Mouse (Mus musculus) T-cell, adult 2 months (primary cell): ENCODE data around the gene Cdca5.
"Not testable (repeated sequence)": the region's sequence is repeated elsewhere in the genome, so short reads cannot be mapped to it uniquely, and the experiment has no call there.

ENCODE experiments used
- DNase-seq: peaks from one replicate; pipeline ENCODE4 v3.0.0; 2022; ENCODE audit warnings: low spot score

Cdca5 gene

DNA sequence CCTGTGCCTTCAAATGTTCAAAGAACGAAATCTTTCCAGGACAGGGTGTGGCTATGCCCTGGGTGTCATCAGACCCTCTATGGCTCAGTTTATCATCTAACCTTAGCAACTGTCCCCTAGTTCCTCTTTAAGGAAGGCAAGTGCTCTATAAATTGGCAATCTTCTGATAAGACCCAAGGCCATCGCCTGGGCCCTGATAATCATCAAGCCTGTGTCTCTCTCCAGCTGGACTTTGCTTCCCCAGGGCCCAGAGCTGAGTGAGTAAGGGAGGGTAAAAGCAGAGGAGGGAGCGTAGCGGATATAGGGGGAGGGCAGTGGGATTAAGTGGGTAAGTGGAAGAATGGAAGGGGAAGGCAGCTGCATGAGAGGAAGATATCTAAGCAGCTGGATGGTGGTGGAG is 19.7 kb downstream of the Cdca5 start:
- no peak for DNase-seq

DNA sequence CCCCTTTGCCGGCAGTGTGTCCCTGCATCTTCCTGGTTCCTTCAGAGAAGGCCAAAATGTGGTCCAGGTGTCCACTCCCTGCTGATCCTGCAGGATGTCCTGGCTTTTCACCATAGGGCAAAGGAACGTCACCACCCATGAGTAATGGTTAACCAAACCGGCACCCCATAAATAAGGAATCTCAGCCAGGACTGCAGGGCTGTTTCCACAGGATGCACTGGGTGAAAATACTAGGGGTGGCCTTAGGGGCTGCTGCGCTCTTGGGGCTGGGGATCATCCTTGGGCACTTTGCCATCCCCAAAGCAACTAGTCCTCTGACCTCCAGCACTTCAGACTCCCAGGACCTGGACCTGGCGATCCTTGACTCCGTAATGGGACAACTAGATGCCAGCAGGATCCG is 20.8 kb downstream of the Cdca5 start, which contains the start of gene Naaladl1:
Gene Naaladl1 (plus strand): TSS at position 197 of the 400 bp plus-strand sequence.
- DNase-seq = no peak

DNA sequence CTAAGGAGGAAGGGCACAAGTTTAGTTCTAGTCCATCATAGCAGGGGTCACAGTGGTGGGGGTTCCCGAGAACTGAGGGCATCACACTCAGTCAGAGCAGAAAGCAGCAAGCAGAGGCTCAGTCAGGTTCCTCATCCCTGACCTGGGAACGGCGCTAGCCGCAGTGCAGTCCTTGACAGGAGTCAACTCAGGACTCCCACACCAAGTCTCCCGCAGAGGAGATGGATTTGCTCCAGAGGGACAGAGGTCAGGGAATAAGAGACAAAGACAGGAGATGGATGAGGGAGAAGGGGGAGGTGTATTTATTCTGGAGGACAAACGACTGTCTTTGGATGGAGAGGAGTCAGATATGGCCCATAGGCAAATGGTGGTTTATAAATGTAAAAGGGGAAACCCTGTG is 28.3 kb downstream of the Cdca5 start:
- DNase-seq = no peak

GRCm38 (mm10) chr19:6116113-6116850 is 31.5 kb downstream of the Cdca5 start:
- DNase-seq = no peak

DNA sequence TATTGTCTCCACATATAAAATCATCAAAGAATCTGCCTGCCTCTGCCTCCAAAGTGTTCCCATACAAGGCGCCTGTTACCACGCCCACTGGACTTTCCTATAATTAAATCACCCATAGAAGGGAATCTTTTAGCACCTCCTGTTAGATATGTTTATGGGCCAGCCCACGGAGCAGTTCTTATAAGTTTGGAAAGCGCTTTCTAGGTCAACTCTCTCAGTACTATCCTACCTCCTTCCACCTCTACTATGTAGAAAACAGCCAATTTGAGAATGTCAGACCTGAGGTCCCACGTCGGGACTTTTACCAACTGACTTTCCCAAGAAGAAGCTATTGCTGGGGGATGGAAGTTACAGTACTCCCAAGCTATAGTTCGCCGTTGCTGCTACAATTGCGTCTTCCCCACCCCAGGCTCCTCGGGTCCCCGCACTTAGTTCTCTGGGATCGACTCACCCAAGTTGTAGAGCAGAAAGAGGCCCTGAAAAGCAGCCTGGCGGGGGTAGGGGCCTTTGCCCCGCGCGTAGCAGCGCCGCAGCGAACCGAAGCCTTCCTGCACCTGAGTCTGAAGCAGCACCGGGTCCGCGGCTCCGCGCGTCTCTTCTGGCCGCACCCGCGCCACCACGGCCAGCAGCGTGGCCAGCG is 32.7 kb downstream of the Cdca5 start:
- no peak for DNase-seq

- DNase-seq = peak; percentile 88
These were observed 33.3 kb downstream of the Cdca5 start, which contains the start of gene Sac3d1 for GRCm38 (mm10) chr19:6117986-6118676. Gene Sac3d1, minus strand, starts transcription at chr19:6118650.

GRCm38 (mm10) chr19:6118677-6119185 is 33.9 kb downstream of the Cdca5 start:
- no peak for DNase-seq

DNA sequence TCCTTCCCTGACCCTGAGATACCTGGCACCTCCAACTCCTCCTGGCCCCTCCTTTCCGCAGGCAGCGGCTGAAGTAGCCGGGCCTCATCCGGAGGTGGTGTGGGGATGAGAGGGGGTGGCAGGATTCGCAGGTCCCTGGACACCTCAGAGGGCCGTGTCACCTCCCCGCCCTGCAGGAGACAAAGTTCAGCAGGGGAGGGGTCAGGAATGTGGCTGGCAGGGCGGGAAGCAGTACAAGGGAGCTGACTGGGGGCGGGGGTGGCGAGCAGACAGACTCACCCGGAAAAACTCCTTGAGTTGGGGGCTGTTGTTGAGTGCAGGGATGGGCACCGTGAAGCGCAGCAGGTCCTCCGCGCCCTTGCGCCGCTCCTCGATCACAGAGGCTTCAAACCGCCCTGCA is 37.0 kb downstream of the Cdca5 start:
- DNase-seq = no peak

- DNase-seq = no peak
These were observed 38.5 kb downstream of the Cdca5 start for GRCm38 (mm10) chr19:6123330-6123729.

DNA sequence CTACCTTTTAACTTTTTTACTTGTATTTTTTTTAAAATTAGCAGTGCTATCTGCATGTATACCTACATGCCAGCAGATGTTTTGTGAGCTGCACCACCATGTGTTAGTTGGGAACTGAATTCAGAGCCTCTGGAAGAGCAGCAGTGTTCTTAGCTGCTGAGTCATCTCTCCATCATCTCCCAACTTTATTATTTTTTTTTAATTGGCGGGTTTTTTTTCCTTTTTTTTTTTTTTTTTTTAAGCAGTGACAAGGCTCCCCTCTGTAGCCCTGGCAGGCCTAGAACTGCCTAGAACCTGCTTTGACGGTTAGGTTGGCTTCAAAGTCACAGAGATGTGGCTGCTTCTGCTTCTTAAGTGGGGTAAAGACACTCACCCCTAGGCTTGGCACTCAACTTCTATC is 40.1 kb downstream of the Cdca5 start:
- no peak for DNase-seq

- DNase-seq = peak; percentile 60
These were observed 41.5 kb downstream of the Cdca5 start for GRCm38 (mm10) chr19:6126289-6126688.

- DNase-seq = no peak
These were observed 42.2 kb downstream of the Cdca5 start for GRCm38 (mm10) chr19:6126789-6127580.

GRCm38 (mm10) chr19:6127760-6128341 is 43.1 kb downstream of the Cdca5 start, which contains the start of gene Snx15:
Gene Snx15, minus strand, starts transcription at chr19:6128304.
- DNase-seq = peak; percentile 98

DNA sequence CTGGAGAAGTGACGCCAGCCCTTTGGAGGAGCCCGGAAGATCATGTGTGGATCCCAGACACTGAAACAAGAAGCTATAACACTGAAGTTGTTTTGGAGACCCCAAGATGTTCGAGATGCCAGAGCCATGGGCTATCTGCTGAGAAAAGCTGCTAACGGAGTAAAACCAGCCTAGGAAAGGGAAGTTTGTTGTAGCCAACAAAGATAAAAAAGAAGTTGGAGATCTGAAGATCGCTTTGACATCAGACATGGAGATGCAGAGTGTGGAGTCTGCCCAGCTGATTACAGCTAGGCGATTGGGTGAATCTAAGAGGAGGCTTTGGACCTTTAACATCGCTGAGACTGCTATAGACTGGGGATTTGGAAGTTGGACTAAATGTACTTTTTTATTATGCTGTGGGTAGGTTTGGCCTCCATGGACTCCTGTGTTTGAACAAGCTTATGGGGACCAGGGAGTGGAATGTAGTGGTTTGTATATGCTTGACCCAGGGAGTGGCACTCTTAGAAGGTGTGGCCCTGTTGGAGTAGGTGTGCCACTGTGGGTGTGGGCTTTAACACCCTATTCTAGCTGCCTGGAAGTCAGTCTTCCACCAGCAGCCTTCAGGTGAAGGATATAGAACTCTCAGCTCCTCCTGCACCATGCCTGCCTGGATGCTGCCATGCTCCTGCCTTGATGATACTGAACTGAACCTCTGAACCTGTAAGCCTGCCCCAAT is 45.8 kb downstream of the Cdca5 start:
- not testable (repeated sequence) for DNase-seq

GRCm38 (mm10) chr19:6132171-6132827 is 47.5 kb downstream of the Cdca5 start:
- no peak for DNase-seq

GRCm38 (mm10) chr19:6133197-6133596 is 48.4 kb downstream of the Cdca5 start:
- not testable (repeated sequence) for DNase-seq

DNA sequence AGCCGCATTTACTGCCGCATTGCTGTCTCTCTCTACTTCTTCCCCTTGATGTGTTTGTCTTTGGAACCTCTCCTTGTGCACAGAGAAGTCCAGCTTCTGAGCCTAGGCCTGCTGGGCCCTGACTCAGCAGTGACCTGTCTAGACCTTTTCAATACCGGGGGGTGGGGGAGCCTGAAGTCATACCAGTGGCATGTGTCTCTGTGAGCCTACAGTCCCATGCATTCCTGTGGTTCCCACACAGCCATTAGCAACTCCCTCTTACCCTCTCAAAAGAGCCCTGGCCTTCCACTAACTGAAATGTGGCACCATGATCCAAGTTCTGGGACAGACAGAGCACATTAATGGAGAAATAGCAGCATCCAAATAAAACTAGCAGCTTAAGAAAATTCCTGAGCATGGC is 51.6 kb downstream of the Cdca5 start:
- no peak for DNase-seq

GRCm38 (mm10) chr19:6139701-6140100 is 54.9 kb downstream of the Cdca5 start:
- DNase-seq = no peak

GRCm38 (mm10) chr19:6140374-6140677 is 55.5 kb downstream of the Cdca5 start:
- no peak for DNase-seq

DNA sequence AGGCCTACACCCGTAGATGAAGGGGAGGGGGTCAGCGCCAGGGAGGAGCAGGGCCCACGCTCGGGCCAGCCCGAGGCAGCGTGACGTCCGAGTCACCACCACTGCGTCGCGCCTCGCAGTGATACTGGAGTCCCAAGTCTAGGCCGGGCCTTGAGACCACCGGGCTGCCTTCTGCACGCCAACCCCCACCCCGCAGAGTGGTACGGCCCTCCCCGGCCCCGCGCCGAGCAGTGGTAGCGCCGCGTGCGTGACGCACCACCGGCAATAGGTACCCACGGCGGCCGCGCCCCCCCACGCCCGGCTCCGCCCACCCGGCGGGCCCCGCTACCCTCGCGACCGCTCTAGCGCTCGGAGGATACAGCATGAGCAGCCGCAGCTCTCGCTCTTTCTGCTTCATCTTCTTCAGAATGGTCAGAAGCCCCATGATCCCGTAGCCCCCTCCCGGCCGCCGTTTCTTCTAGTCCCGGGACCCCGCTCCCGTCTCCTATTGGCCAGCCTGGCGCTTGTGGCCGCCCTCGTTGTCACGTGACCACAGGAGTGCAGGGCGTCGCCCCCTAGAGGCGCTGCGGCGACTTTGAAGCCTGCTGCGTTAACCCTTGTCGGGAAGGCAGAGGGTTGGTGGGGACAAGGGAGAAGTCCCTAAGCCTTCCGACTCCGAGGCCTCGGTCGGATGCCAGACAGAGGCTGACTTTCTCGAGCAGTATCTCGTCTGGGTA is 56.1 kb downstream of the Cdca5 start, which contains the start of gene Batf2:
Gene Batf2 (plus strand): TSS at position 306 of the 716 bp plus-strand sequence.
- peak; percentile 92 for DNase-seq
